Mouse (Mus musculus): ENCODE measurements at regions not wholly inside any gene's neighbourhood (a gene's known extent, or its start where the extent isn't known, plus 50 kb on each side); places are given as distances from the start of the nearest gene placed in this dataset.

DNA sequence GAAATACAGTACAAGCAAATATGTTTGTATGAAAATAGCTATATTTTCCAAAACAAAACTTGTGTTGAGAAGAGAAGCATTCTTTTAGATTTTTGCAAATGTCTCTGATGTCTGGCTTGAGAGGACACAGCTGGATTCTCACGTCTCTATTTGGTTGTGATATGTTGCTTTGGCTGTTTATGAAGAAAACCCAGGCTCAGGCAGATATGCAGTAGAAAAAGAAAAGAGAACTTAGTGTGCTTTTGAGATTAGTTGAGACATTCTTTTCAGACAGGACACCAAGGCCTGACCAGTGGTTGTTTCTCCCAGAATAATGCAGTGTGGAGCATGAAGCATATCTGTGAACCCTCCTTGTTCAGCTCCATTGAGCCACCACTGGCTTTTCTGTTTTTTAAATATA is 178.8 kb upstream of the Mamld1 start:
- TF ChIP-seq CTCF (IDR thresholded peaks at IDR 0.05; ENCODE audit: borderline replicate concordance, extremely low read depth, insufficient read depth, insufficient read length), result no peak
- no peak for TF ChIP-seq POLR2A (IDR thresholded peaks at IDR 0.05; ENCODE audit: borderline replicate concordance, extremely low read depth, insufficient read depth, insufficient read length, poor library complexity, severe bottlenecking)
